Mouse (Mus musculus): ENCODE results near the gene Upf2. TPM values are rescaled to one million over a fixed set of nuclear protein-coding genes. Genes with fewer than 3 reads are reported as not detected.

Gene Upf2
- polyA plus RNA-seq, 1 experiment, result 0.49 TPM

- no peak for TF ChIP-seq TAL1 (IDR thresholded peaks at IDR 0.05; ENCODE audit: low read length)
- no peak for TF ChIP-seq GATA1 (IDR thresholded peaks at IDR 0.05; ENCODE audit: low read length)
- no peaks in the 10 kb centered on the region for H3K9me3 ChIP-seq (ENCODE audit: control insufficient read depth, low read length)
Measured at GRCm38 (mm10) chr2:6042644-6043043, 91.4 kb downstream of the Upf2 start.

GRCm38 (mm10) chr2:6046796-6047195 lies 95.5 kb downstream of the Upf2 start:
- TF ChIP-seq GATA1 (IDR thresholded peaks at IDR 0.05; ENCODE audit: low read length) (no peak), TAL1 (IDR thresholded peaks at IDR 0.05; ENCODE audit: low read length) (no peak)
- Histone ChIP-seq H3K4me3 (replicated peaks) (no peak overlapping the region), H3K4me1 (ENCODE audit: control insufficient read depth) (peaks cover 2% of the 10 kb centered on the region; the same call in 1 of the 2 replicates), H3K27me3 (ENCODE audit: control insufficient read depth) (no peaks in the 10 kb centered on the region), H3K36me3 (ENCODE audit: control insufficient read depth) (peaks cover 72% of the 10 kb centered on the region), H3K9me3 (ENCODE audit: control insufficient read depth, low read length) (no peaks in the 10 kb centered on the region)

More at GRCm38 (mm10) chr2:6042644-6043043, 91.4 kb downstream of the Upf2 start:
- no peak overlapping the region for H3K4me3 ChIP-seq (replicated peaks)
- H3K36me3 ChIP-seq (ENCODE audit: control insufficient read depth), result peaks cover 59% of the 10 kb centered on the region
- H3K27me3 ChIP-seq (ENCODE audit: control insufficient read depth), result no peaks in the 10 kb centered on the region
- H3K4me1 ChIP-seq (ENCODE audit: control insufficient read depth), result no peaks in the 10 kb centered on the region

- no peak overlapping the region for H3K4me3 ChIP-seq (replicated peaks)
- H3K36me3 ChIP-seq (ENCODE audit: control insufficient read depth), result peaks cover 76% of the 10 kb centered on the region
- no peak for TF ChIP-seq GATA1 (IDR thresholded peaks at IDR 0.05; ENCODE audit: low read length)
- TF ChIP-seq TAL1 (IDR thresholded peaks at IDR 0.05; ENCODE audit: low read length), result no peak
- H3K4me1 ChIP-seq (ENCODE audit: control insufficient read depth), result peaks cover 2% of the 10 kb centered on the region; the same call in 1 of the 2 replicates
- no peaks in the 10 kb centered on the region for H3K27me3 ChIP-seq (ENCODE audit: control insufficient read depth)
- no peaks in the 10 kb centered on the region for H3K9me3 ChIP-seq (ENCODE audit: control insufficient read depth, low read length)
Measured at GRCm38 (mm10) chr2:6048570-6048969, 97.3 kb downstream of the Upf2 start.

GRCm38 (mm10) chr2:6049018-6049417 lies 97.7 kb downstream of the Upf2 start:
- H3K9me3 ChIP-seq (ENCODE audit: control insufficient read depth, low read length), result no peaks in the 10 kb centered on the region
- H3K27me3 ChIP-seq (ENCODE audit: control insufficient read depth), result no peaks in the 10 kb centered on the region
- peaks cover 76% of the 10 kb centered on the region for H3K36me3 ChIP-seq (ENCODE audit: control insufficient read depth)
- H3K4me3 ChIP-seq (replicated peaks), result no peak overlapping the region
- H3K4me1 ChIP-seq (ENCODE audit: control insufficient read depth), result peaks cover 2% of the 10 kb centered on the region; the same call in 1 of the 2 replicates
- no peak for TF ChIP-seq TAL1 (IDR thresholded peaks at IDR 0.05; ENCODE audit: low read length)
- TF ChIP-seq GATA1 (IDR thresholded peaks at IDR 0.05; ENCODE audit: low read length), result no peak

- TF ChIP-seq GATA1 (IDR thresholded peaks at IDR 0.05; ENCODE audit: low read length) (no peak), TAL1 (IDR thresholded peaks at IDR 0.05; ENCODE audit: low read length) (no peak)
- Histone ChIP-seq H3K9me3 (ENCODE audit: control insufficient read depth, low read length) (no peaks in the 10 kb centered on the region), H3K4me3 (replicated peaks) (no peak overlapping the region), H3K27me3 (ENCODE audit: control insufficient read depth) (no peaks in the 10 kb centered on the region), H3K36me3 (ENCODE audit: control insufficient read depth) (peaks cover 58% of the 10 kb centered on the region), H3K4me1 (ENCODE audit: control insufficient read depth) (no peaks in the 10 kb centered on the region)
Measured at GRCm38 (mm10) chr2:6055466-6055865, 104.2 kb downstream of the Upf2 start.

- H3K4me1 ChIP-seq (ENCODE audit: control insufficient read depth), result no peaks in the 10 kb centered on the region
- H3K36me3 ChIP-seq (ENCODE audit: control insufficient read depth), result peaks cover 47% of the 10 kb centered on the region
- no peaks in the 10 kb centered on the region for H3K9me3 ChIP-seq (ENCODE audit: control insufficient read depth, low read length)
- no peak overlapping the region for H3K4me3 ChIP-seq (replicated peaks)
- TF ChIP-seq GATA1 (IDR thresholded peaks at IDR 0.05; ENCODE audit: low read length) (no peak), TAL1 (IDR thresholded peaks at IDR 0.05; ENCODE audit: low read length) (no peak)
- no peaks in the 10 kb centered on the region for H3K27me3 ChIP-seq (ENCODE audit: control insufficient read depth)
Measured at GRCm38 (mm10) chr2:6056518-6056917, 105.2 kb downstream of the Upf2 start.

GRCm38 (mm10) chr2:6059291-6059690 lies 108.0 kb downstream of the Upf2 start:
- H3K27me3 ChIP-seq (ENCODE audit: control insufficient read depth), result no peaks in the 10 kb centered on the region
- H3K36me3 ChIP-seq (ENCODE audit: control insufficient read depth), result peaks cover 24% of the 10 kb centered on the region
- no peak for TF ChIP-seq GATA1 (IDR thresholded peaks at IDR 0.05; ENCODE audit: low read length)
- no peak for TF ChIP-seq TAL1 (IDR thresholded peaks at IDR 0.05; ENCODE audit: low read length)
- H3K4me1 ChIP-seq (ENCODE audit: control insufficient read depth), result no peaks in the 10 kb centered on the region
- H3K9me3 ChIP-seq (ENCODE audit: control insufficient read depth, low read length), result no peaks in the 10 kb centered on the region
- H3K4me3 ChIP-seq (replicated peaks), result no peak overlapping the region

- no peak for TF ChIP-seq TAL1 (IDR thresholded peaks at IDR 0.05; ENCODE audit: low read length)
- no peak for TF ChIP-seq GATA1 (IDR thresholded peaks at IDR 0.05; ENCODE audit: low read length)
- Histone ChIP-seq H3K4me1 (ENCODE audit: control insufficient read depth) (no peaks in the 10 kb centered on the region), H3K4me3 (replicated peaks) (no peak overlapping the region), H3K36me3 (ENCODE audit: control insufficient read depth) (peaks cover 14% of the 10 kb centered on the region), H3K27me3 (ENCODE audit: control insufficient read depth) (no peaks in the 10 kb centered on the region), H3K9me3 (ENCODE audit: control insufficient read depth, low read length) (no peaks in the 10 kb centered on the region)
Measured at GRCm38 (mm10) chr2:6060071-6060804, 109.0 kb downstream of the Upf2 start.

GRCm38 (mm10) chr2:6067341-6067740 lies 116.1 kb downstream of the Upf2 start:
- H3K36me3 ChIP-seq (ENCODE audit: control insufficient read depth), result no peaks in the 10 kb centered on the region
- H3K4me1 ChIP-seq (ENCODE audit: control insufficient read depth), result peaks cover 4% of the 10 kb centered on the region
- H3K4me3 ChIP-seq (replicated peaks), result no peak overlapping the region
- peaks cover 4% of the 10 kb centered on the region; the same call in 1 of the 2 replicates for H3K9me3 ChIP-seq (ENCODE audit: control insufficient read depth, low read length)
- no peaks in the 10 kb centered on the region for H3K27me3 ChIP-seq (ENCODE audit: control insufficient read depth)
- TF ChIP-seq GATA1 (IDR thresholded peaks at IDR 0.05; ENCODE audit: low read length) (no peak), TAL1 (IDR thresholded peaks at IDR 0.05; ENCODE audit: low read length) (no peak)

All from erythroblast, embryonic 14.5 days (primary cell).